Mouse (Mus musculus): ENCODE data around the gene Csnk1g2. TPM values are rescaled to one million over a fixed set of nuclear protein-coding genes. Genes with fewer than 3 reads are reported as not detected.
A peak's percentile ranks its signal among the peaks of the same experiment; 100 is the strongest.

The Csnk1g2 gene
- polyA plus RNA-seq, 1 experiment from 2014 or later = 15.1 TPM

- ATAC-seq = no peak
- peaks cover 27% of the 10 kb centered on the region for H3K4me1 ChIP-seq (ENCODE audit: control insufficient read depth, insufficient read depth, low read length)
- H3K27me3 ChIP-seq (replicated peaks; ENCODE audit: control insufficient read depth, insufficient read depth, low read length) = no peaks in the 10 kb centered on the region
- H3K4me2 ChIP-seq (ENCODE audit: low read depth, low read length) = no peak overlapping the region
- peak overlapping the region; percentile 94 for H3K27ac ChIP-seq (ENCODE audit: low read length)
- H3K9ac ChIP-seq (ENCODE audit: low read depth, low read length) = no peak overlapping the region
- no peaks in the 10 kb centered on the region for H3K9me3 ChIP-seq (ENCODE audit: control insufficient read depth, low read length)
- 63% methylated on average over 9 of the region's 9 CpGs for WGBS
- no peaks in the 10 kb centered on the region for H3K36me3 ChIP-seq (ENCODE audit: control insufficient read depth, insufficient read depth, low read length)
- H3K4me3 ChIP-seq (ENCODE audit: low read length) = no peak overlapping the region
Observed at GRCm38 (mm10) chr10:80679556-80680259, 57.1 kb downstream of the Csnk1g2 start.

- Histone ChIP-seq H3K4me1 (ENCODE audit: control insufficient read depth, insufficient read depth, low read length) (peaks cover 27% of the 10 kb centered on the region), H3K27ac (ENCODE audit: low read length) (no peak overlapping the region; the same call in 1 of the 2 replicates), H3K4me2 (ENCODE audit: low read depth, low read length) (no peak overlapping the region), H3K4me3 (ENCODE audit: low read length) (no peak overlapping the region), H3K9ac (ENCODE audit: low read depth, low read length) (no peak overlapping the region), H3K36me3 (ENCODE audit: control insufficient read depth, insufficient read depth, low read length) (no peaks in the 10 kb centered on the region), H3K27me3 (replicated peaks; ENCODE audit: control insufficient read depth, insufficient read depth, low read length) (no peaks in the 10 kb centered on the region), H3K9me3 (ENCODE audit: control insufficient read depth, low read length) (no peaks in the 10 kb centered on the region)
- 75% methylated on average over 2 of the region's 2 CpGs for whole genome bisulfite sequencing
- no peak for ATAC-seq
Observed at GRCm38 (mm10) chr10:80680260-80680696, 57.6 kb downstream of the Csnk1g2 start.

GRCm38 (mm10) chr10:80682003-80682402, 59.4 kb downstream of the Csnk1g2 start:
- Histone ChIP-seq H3K4me3 (ENCODE audit: low read length) (no peak overlapping the region), H3K4me1 (ENCODE audit: control insufficient read depth, insufficient read depth, low read length) (peaks cover 26% of the 10 kb centered on the region), H3K36me3 (ENCODE audit: control insufficient read depth, insufficient read depth, low read length) (no peaks in the 10 kb centered on the region; the same call in 1 of the 2 replicates), H3K27ac (ENCODE audit: low read length) (no peak overlapping the region), H3K9me3 (ENCODE audit: control insufficient read depth, low read length) (no peaks in the 10 kb centered on the region), H3K27me3 (replicated peaks; ENCODE audit: control insufficient read depth, insufficient read depth, low read length) (no peaks in the 10 kb centered on the region), H3K4me2 (ENCODE audit: low read depth, low read length) (no peak overlapping the region), H3K9ac (ENCODE audit: low read depth, low read length) (no peak overlapping the region)
- WGBS = 93% methylated on average over 6 of the region's 6 CpGs
- no peak for ATAC-seq

GRCm38 (mm10) chr10:80683647-80684046, 61.0 kb downstream of the Csnk1g2 start:
- H3K9ac ChIP-seq (ENCODE audit: low read depth, low read length) = no peak overlapping the region
- no peaks in the 10 kb centered on the region for H3K27me3 ChIP-seq (replicated peaks; ENCODE audit: control insufficient read depth, insufficient read depth, low read length)
- no peaks in the 10 kb centered on the region for H3K9me3 ChIP-seq (ENCODE audit: control insufficient read depth, low read length)
- no peak overlapping the region for H3K4me3 ChIP-seq (ENCODE audit: low read length)
- H3K4me1 ChIP-seq (ENCODE audit: control insufficient read depth, insufficient read depth, low read length) = peaks cover 9% of the 10 kb centered on the region
- H3K36me3 ChIP-seq (ENCODE audit: control insufficient read depth, insufficient read depth, low read length) = no peaks in the 10 kb centered on the region; the same call in 1 of the 2 replicates
- H3K27ac ChIP-seq (ENCODE audit: low read length) = no peak overlapping the region
- H3K4me2 ChIP-seq (ENCODE audit: low read depth, low read length) = no peak overlapping the region
- no peak for ATAC-seq
- 87% methylated on average over 1 of the region's 1 CpGs for WGBS

GRCm38 (mm10) chr10:80684214-80684613, 61.6 kb downstream of the Csnk1g2 start:
- Histone ChIP-seq H3K27me3 (replicated peaks; ENCODE audit: control insufficient read depth, insufficient read depth, low read length) (no peaks in the 10 kb centered on the region), H3K27ac (ENCODE audit: low read length) (no peak overlapping the region), H3K9me3 (ENCODE audit: control insufficient read depth, low read length) (no peaks in the 10 kb centered on the region), H3K9ac (ENCODE audit: low read depth, low read length) (no peak overlapping the region), H3K4me3 (ENCODE audit: low read length) (no peak overlapping the region), H3K4me1 (ENCODE audit: control insufficient read depth, insufficient read depth, low read length) (peaks cover 4% of the 10 kb centered on the region), H3K36me3 (ENCODE audit: control insufficient read depth, insufficient read depth, low read length) (no peaks in the 10 kb centered on the region; the same call in 1 of the 2 replicates), H3K4me2 (ENCODE audit: low read depth, low read length) (no peak overlapping the region)
- WGBS = 62% methylated on average over 6 of the region's 6 CpGs
- peak; percentile 60 for ATAC-seq

GRCm38 (mm10) chr10:80684984-80685383, 62.3 kb downstream of the Csnk1g2 start:
- Histone ChIP-seq H3K9ac (ENCODE audit: low read depth, low read length) (no peak overlapping the region), H3K27ac (ENCODE audit: low read length) (no peak overlapping the region), H3K4me1 (ENCODE audit: control insufficient read depth, insufficient read depth, low read length) (0 out of 2 replicates have a peak, but pooled peaks cover 2% of the 10 kb centered on the region), H3K27me3 (replicated peaks; ENCODE audit: control insufficient read depth, insufficient read depth, low read length) (no peaks in the 10 kb centered on the region), H3K4me3 (ENCODE audit: low read length) (no peak overlapping the region), H3K4me2 (ENCODE audit: low read depth, low read length) (no peak overlapping the region), H3K9me3 (ENCODE audit: control insufficient read depth, low read length) (no peaks in the 10 kb centered on the region), H3K36me3 (ENCODE audit: control insufficient read depth, insufficient read depth, low read length) (peaks cover 1% of the 10 kb centered on the region; the same call in 1 of the 2 replicates)
- 82% methylated on average over 4 of the region's 4 CpGs for WGBS
- no peak for ATAC-seq

- peaks cover 2% of the 10 kb centered on the region; the same call in 1 of the 2 replicates for H3K36me3 ChIP-seq (ENCODE audit: control insufficient read depth, insufficient read depth, low read length)
- H3K27ac ChIP-seq (ENCODE audit: low read length) = no peak overlapping the region
- H3K27me3 ChIP-seq (replicated peaks; ENCODE audit: control insufficient read depth, insufficient read depth, low read length) = no peaks in the 10 kb centered on the region
- WGBS = 96% methylated on average over 3 of the region's 3 CpGs
- no peak overlapping the region for H3K9ac ChIP-seq (ENCODE audit: low read depth, low read length)
- no peak for ATAC-seq
- no peaks in the 10 kb centered on the region for H3K9me3 ChIP-seq (ENCODE audit: control insufficient read depth, low read length)
- H3K4me1 ChIP-seq (ENCODE audit: control insufficient read depth, insufficient read depth, low read length) = 0 out of 2 replicates have a peak, but pooled peaks cover 2% of the 10 kb centered on the region
- no peak overlapping the region for H3K4me2 ChIP-seq (ENCODE audit: low read depth, low read length)
- no peak overlapping the region for H3K4me3 ChIP-seq (ENCODE audit: low read length)
Observed at GRCm38 (mm10) chr10:80686617-80687016, 64.0 kb downstream of the Csnk1g2 start.

GRCm38 (mm10) chr10:80687850-80688249, 65.2 kb downstream of the Csnk1g2 start:
- 37% methylated on average over 5 of the region's 5 CpGs for WGBS
- Histone ChIP-seq H3K9ac (ENCODE audit: low read depth, low read length) (no peak overlapping the region), H3K36me3 (ENCODE audit: control insufficient read depth, insufficient read depth, low read length) (peaks cover 2% of the 10 kb centered on the region; the same call in 1 of the 2 replicates), H3K27me3 (replicated peaks; ENCODE audit: control insufficient read depth, insufficient read depth, low read length) (no peaks in the 10 kb centered on the region), H3K4me1 (ENCODE audit: control insufficient read depth, insufficient read depth, low read length) (0 out of 2 replicates have a peak, but pooled peaks cover 2% of the 10 kb centered on the region), H3K4me3 (ENCODE audit: low read length) (no peak overlapping the region), H3K9me3 (ENCODE audit: control insufficient read depth, low read length) (no peaks in the 10 kb centered on the region), H3K27ac (ENCODE audit: low read length) (no peak overlapping the region), H3K4me2 (ENCODE audit: low read depth, low read length) (no peak overlapping the region)
- ATAC-seq = peak; percentile 77
